Mouse (Mus musculus) neutrophil, adult 5-6 weeks (primary cell): ENCODE data around the gene Arf1. TPM values are rescaled to one million over a fixed set of nuclear protein-coding genes. Genes with fewer than 3 reads are reported as not detected.

Experiments
- ATAC-seq: fragments of 151-379, 151-347 bp; 2 replicates; pipeline ENCODE4 v1.8.0; 2017; ENCODE audit warnings: mild to moderate bottlenecking, moderate TSS enrichment; ENCODE audit not compliant: insufficient number of reproducible peaks, poor library complexity, low FRiP score, severe bottlenecking; ENCODE audit errors: extremely low read depth
- total RNA-seq: library from RNA; stranded (forward); fragments of 200-1000 nt; gene quantifications from 2 replicates; pipeline ENCODE4 v1.2.3, GENCODE M21; 2017

Gene Arf1
- 210 and 259 TPM in 2 replicates for total RNA-seq

- ATAC-seq: peak; percentile 83
Observed at GRCm38 (mm10) chr11:59228122-59228953, at the start of gene Arf1. TSS of gene Arf1 (minus strand) at chr11:59228270.

- ATAC-seq: no peak
Observed at GRCm38 (mm10) chr11:59276877-59277276, 48.8 kb upstream of the Arf1 start.

GRCm38 (mm10) chr11:59274184-59274583, 46.1 kb upstream of the Arf1 start:
- ATAC-seq: no peak

GRCm38 (mm10) chr11:59266727-59267126, 38.7 kb upstream of the Arf1 start:
- ATAC-seq: no peak

- no peak for ATAC-seq
Observed at GRCm38 (mm10) chr11:59265154-59265813, 37.2 kb upstream of the Arf1 start.

GRCm38 (mm10) chr11:59264593-59264992, 36.5 kb upstream of the Arf1 start:
- no peak for ATAC-seq

- ATAC-seq: no peak
Observed at GRCm38 (mm10) chr11:59263870-59264563, 35.9 kb upstream of the Arf1 start.

GRCm38 (mm10) chr11:59262308-59262707, 34.2 kb upstream of the Arf1 start:
- ATAC-seq: no peak

GRCm38 (mm10) chr11:59260706-59261493, 32.8 kb upstream of the Arf1 start:
- ATAC-seq: no peak

- ATAC-seq: no peak
Observed at GRCm38 (mm10) chr11:59259647-59260046, 31.6 kb upstream of the Arf1 start.

GRCm38 (mm10) chr11:59248101-59248500, 20.0 kb upstream of the Arf1 start:
- peak; percentile 24; the same call in 1 of the 2 replicates for ATAC-seq

GRCm38 (mm10) chr11:59243856-59244255, 15.8 kb upstream of the Arf1 start:
- no peak for ATAC-seq

- ATAC-seq: no peak
Observed at GRCm38 (mm10) chr11:59241841-59242240, 13.8 kb upstream of the Arf1 start.

GRCm38 (mm10) chr11:59239796-59240195, 11.7 kb upstream of the Arf1 start:
- ATAC-seq: no peak

- no peak for ATAC-seq
Observed at GRCm38 (mm10) chr11:59239428-59239785, 11.3 kb upstream of the Arf1 start.

- ATAC-seq: no peak
Observed at GRCm38 (mm10) chr11:59238525-59239427, 10.7 kb upstream of the Arf1 start.

GRCm38 (mm10) chr11:59232797-59233196, 4.7 kb upstream of the Arf1 start:
- ATAC-seq: no peak

GRCm38 (mm10) chr11:59230144-59230760, 2.2 kb upstream of the Arf1 start:
- peak; percentile 45; the same call in 1 of the 2 replicates for ATAC-seq
